Mouse (Mus musculus) liver, embryonic 15.5 days (tissue): ENCODE results near the gene Gm9747. TPM values are rescaled to one million over a fixed set of nuclear protein-coding genes. Genes with fewer than 3 reads are reported as not detected.

Source experiments
- ATAC-seq: fragments of 200-750 bp; cut with Nextera tagmentation; 2 replicates; pipeline ENCODE4 v1.8.0; 2017; ENCODE audit warnings: moderate number of reproducible peaks, mild to moderate bottlenecking, moderate library complexity; ENCODE audit not compliant: insufficient read depth
- H3K27ac ChIP-seq: fragments of 300-500 bp; sonication (generic); replicated peaks from 2 replicates; pipeline ENCODE4 v1.5.1; 2015; ENCODE audit warnings: mild to moderate bottlenecking, inconsistent platforms
- H3K27me3 ChIP-seq: fragments of 300-500 bp; sonication (generic); 2 replicates; pipeline ENCODE4 v1.6.1; 2015; ENCODE audit warnings: mild to moderate bottlenecking, inconsistent platforms
- H3K36me3 ChIP-seq: fragments of 300-500 bp; sonication (generic); replicated peaks from 2 replicates; pipeline ENCODE4 v1.6.1; 2015; ENCODE audit warnings: moderate library complexity, mild to moderate bottlenecking, inconsistent platforms
- H3K4me1 ChIP-seq: fragments of 300-500 bp; sonication (generic); replicated peaks from 2 replicates; pipeline ENCODE4 v1.6.1; 2015; ENCODE audit warnings: inconsistent platforms
- H3K4me2 ChIP-seq: fragments of 300-500 bp; sonication (generic); 2 replicates; pipeline ENCODE4 v1.6.1; 2015; ENCODE audit warnings: moderate library complexity, mild to moderate bottlenecking, inconsistent platforms
- H3K4me3 ChIP-seq: fragments of 300-500 bp; sonication (generic); replicated peaks from 2 replicates; pipeline ENCODE4 v1.5.1; 2015; ENCODE audit warnings: mild to moderate bottlenecking, inconsistent platforms
- H3K9ac ChIP-seq: fragments of 300-500 bp; sonication (generic); 2 replicates; pipeline ENCODE4 v1.6.1; 2015; ENCODE audit warnings: moderate library complexity, mild to moderate bottlenecking, inconsistent platforms
- H3K9me3 ChIP-seq: fragments of 300-500 bp; sonication (generic); replicated peaks from 2 replicates; pipeline ENCODE4 v1.6.1; 2016; ENCODE audit warnings: inconsistent platforms
- WGBS: fragments of 180-500 bp; shearing (Covaris S2); methylation state at CpG from one replicate; pipeline ENCODE4 v1.1.7; 2015; ENCODE audit warnings: mixed read lengths; ENCODE audit not compliant: insufficient replicate concordance; 5-methylcytosine and 5-hydroxymethylcytosine counted together
- polyA plus RNA-seq: library from polyadenylated mRNA; unstranded; fragments of >200 nt; fragmentation: Nextera tagmentation; extraction: Ambion mirVana; gene quantifications from 2 replicates; pipeline ENCODE4 v1.2.1, GENCODE M21; 2015

The Gm9747 gene
- polyA plus RNA-seq, 1 experiment from 2014 or later = 3.2 TPM

- no peak for ATAC-seq
- Histone ChIP-seq H3K4me3 (no peak overlapping the region), H3K27ac (no peak overlapping the region), H3K36me3 (no peaks in the 10 kb centered on the region), H3K4me2 (no peak overlapping the region), H3K27me3 (no peaks in the 10 kb centered on the region), H3K4me1 (no peaks in the 10 kb centered on the region; the same call in 1 of the 2 replicates), H3K9me3 (no peaks in the 10 kb centered on the region), H3K9ac (no peak overlapping the region)
- 54% methylated on average over 5 of the region's 5 CpGs for WGBS
Measured at GRCm38 (mm10) chr1:82223042-82223795, 9.7 kb upstream of the Gm9747 start.

- no peak for ATAC-seq
Measured at GRCm38 (mm10) chr1:82228841-82229240, 4.1 kb upstream of the Gm9747 start.

GRCm38 (mm10) chr1:82234616-82235015 lies 1.7 kb downstream of the Gm9747 start:
- Histone ChIP-seq H3K9ac (no peak overlapping the region), H3K36me3 (no peaks in the 10 kb centered on the region), H3K4me1 (no peaks in the 10 kb centered on the region; the same call in 1 of the 2 replicates), H3K4me2 (no peak overlapping the region), H3K27ac (peak overlapping the region; percentile 54), H3K9me3 (no peaks in the 10 kb centered on the region), H3K27me3 (no peaks in the 10 kb centered on the region), H3K4me3 (no peak overlapping the region)
- WGBS = 43% methylated on average over 3 of the region's 3 CpGs
- peak; percentile 63; the same call in 1 of the 2 replicates for ATAC-seq

More at GRCm38 (mm10) chr1:82228841-82229240, 4.1 kb upstream of the Gm9747 start:
- Histone ChIP-seq H3K4me1 (no peaks in the 10 kb centered on the region), H3K9me3 (no peaks in the 10 kb centered on the region), H3K36me3 (no peaks in the 10 kb centered on the region), H3K9ac (no peak overlapping the region), H3K27me3 (no peaks in the 10 kb centered on the region), H3K4me2 (no peak overlapping the region), H3K4me3 (no peak overlapping the region), H3K27ac (no peak overlapping the region)

GRCm38 (mm10) chr1:82235455-82236104 lies 2.7 kb downstream of the Gm9747 start:
- Histone ChIP-seq H3K36me3 (no peaks in the 10 kb centered on the region), H3K9ac (no peak overlapping the region), H3K27me3 (no peaks in the 10 kb centered on the region), H3K4me1 (peaks cover 7% of the 10 kb centered on the region; the same call in 1 of the 2 replicates), H3K4me2 (no peak overlapping the region), H3K27ac (peak overlapping the region; percentile 54; the same call in 1 of the 2 replicates), H3K4me3 (no peak overlapping the region), H3K9me3 (no peaks in the 10 kb centered on the region)
- ATAC-seq = no peak
- WGBS = 49% methylated on average over 3 of the region's 3 CpGs

- no peak overlapping the region for H3K4me2 ChIP-seq
- H3K27me3 ChIP-seq = no peaks in the 10 kb centered on the region
- no peaks in the 10 kb centered on the region for H3K36me3 ChIP-seq
- 50% methylated on average over 4 of the region's 4 CpGs for WGBS
- H3K27ac ChIP-seq = peak overlapping the region; percentile 3; the same call in 1 of the 2 replicates
- H3K4me1 ChIP-seq = peaks cover 7% of the 10 kb centered on the region; the same call in 1 of the 2 replicates
- ATAC-seq = no peak
- H3K4me3 ChIP-seq = no peak overlapping the region
- no peak overlapping the region for H3K9ac ChIP-seq
- no peaks in the 10 kb centered on the region for H3K9me3 ChIP-seq
Measured at GRCm38 (mm10) chr1:82238245-82238644, 5.3 kb downstream of the Gm9747 start.

- peak; percentile 65; the same call in 1 of the 2 replicates for ATAC-seq
- WGBS = 59% methylated on average over 3 of the region's 3 CpGs
- no peak overlapping the region for H3K4me3 ChIP-seq
- no peaks in the 10 kb centered on the region for H3K36me3 ChIP-seq
- H3K27ac ChIP-seq = 0 out of 2 replicates have a peak overlapping the region, but pooled peaks have one; percentile 24
- H3K9ac ChIP-seq = no peak overlapping the region
- H3K4me2 ChIP-seq = no peak overlapping the region
- no peaks in the 10 kb centered on the region for H3K27me3 ChIP-seq
- peaks cover 7% of the 10 kb centered on the region; the same call in 1 of the 2 replicates for H3K4me1 ChIP-seq
- no peaks in the 10 kb centered on the region for H3K9me3 ChIP-seq
Measured at GRCm38 (mm10) chr1:82239409-82240201, 6.7 kb downstream of the Gm9747 start.

GRCm38 (mm10) chr1:82243260-82243825 lies 10.4 kb downstream of the Gm9747 start:
- Histone ChIP-seq H3K27ac (no peak overlapping the region), H3K9ac (no peak overlapping the region), H3K36me3 (no peaks in the 10 kb centered on the region; the same call in 1 of the 2 replicates), H3K9me3 (no peaks in the 10 kb centered on the region), H3K4me2 (no peak overlapping the region), H3K27me3 (no peaks in the 10 kb centered on the region), H3K4me1 (peaks cover 13% of the 10 kb centered on the region; the same call in 1 of the 2 replicates), H3K4me3 (no peak overlapping the region)
- ATAC-seq = no peak
- 46% methylated on average over 6 of the region's 6 CpGs for WGBS

GRCm38 (mm10) chr1:82245002-82245401 lies 12.1 kb downstream of the Gm9747 start:
- ATAC-seq = no peak
- Histone ChIP-seq H3K9ac (no peak overlapping the region), H3K4me2 (no peak overlapping the region), H3K27me3 (no peaks in the 10 kb centered on the region), H3K4me3 (no peak overlapping the region), H3K27ac (no peak overlapping the region), H3K9me3 (no peaks in the 10 kb centered on the region), H3K36me3 (no peaks in the 10 kb centered on the region; the same call in 1 of the 2 replicates), H3K4me1 (peaks cover 10% of the 10 kb centered on the region; the same call in 1 of the 2 replicates)
- WGBS = 55% methylated on average over 5 of the region's 5 CpGs

- 0 out of 2 replicates have a peak, but pooled peaks have one; percentile 37 for ATAC-seq
- Histone ChIP-seq H3K27me3 (no peaks in the 10 kb centered on the region), H3K27ac (no peak overlapping the region), H3K9ac (no peak overlapping the region), H3K36me3 (no peaks in the 10 kb centered on the region; the same call in 1 of the 2 replicates), H3K4me1 (0 out of 2 replicates have a peak, but pooled peaks cover 7% of the 10 kb centered on the region), H3K9me3 (no peaks in the 10 kb centered on the region), H3K4me2 (no peak overlapping the region), H3K4me3 (no peak overlapping the region)
- WGBS = 59% methylated on average over 10 of the region's 10 CpGs
Measured at GRCm38 (mm10) chr1:82247221-82247951, 14.5 kb downstream of the Gm9747 start.

- no peak for ATAC-seq
- Histone ChIP-seq H3K27ac (no peak overlapping the region), H3K9ac (no peak overlapping the region), H3K9me3 (no peaks in the 10 kb centered on the region), H3K36me3 (no peaks in the 10 kb centered on the region), H3K4me1 (no peaks in the 10 kb centered on the region), H3K4me2 (no peak overlapping the region), H3K4me3 (no peak overlapping the region), H3K27me3 (no peaks in the 10 kb centered on the region)
- WGBS = 65% methylated on average over 9 of the region's 9 CpGs
Measured at GRCm38 (mm10) chr1:82253789-82254445, 21.0 kb downstream of the Gm9747 start.
